Mouse (Mus musculus) ES-Bruce4 (cell line): ENCODE results near the gene Rbms3.

Experiments used
- EP300 ChIP-seq: IDR thresholded peaks from 2 replicates; pipeline ENCODE4 v1.6.1; 2011; ENCODE audit warnings: low read depth, low read length; ENCODE audit not compliant: insufficient read depth
- POLR2A ChIP-seq: IDR thresholded peaks from one replicate; pipeline ENCODE4 v1.8.1; 2011; ENCODE audit warnings: low read length; ENCODE audit not compliant: insufficient read depth

- TF ChIP-seq EP300 (no peak), POLR2A (no peak)
These were observed 241.7 kb downstream of the Rbms3 start for GRCm38 (mm10) chr9:117388024-117388423.
